Mouse (Mus musculus): ENCODE results near the gene Gm16451.
"Not testable (repeated sequence)": the region's sequence is repeated elsewhere in the genome, so short reads cannot be mapped to it uniquely, and the experiment has no call there.

The Gm16451 gene

GRCm38 (mm10) chr7:22118145-22118544 is at the start of gene Gm16451:
Gene Gm16451, minus strand, starts transcription at chr7:22118245.
- not testable (repeated sequence) for DNase-seq (ENCODE audit: low read depth, low spot score)

GRCm38 (mm10) chr7:22163935-22164334 is 45.9 kb upstream of the Gm16451 start, which contains the start of gene Vmn1r142:
Gene Vmn1r142, minus strand, starts transcription at chr7:22164035.
- DNase-seq (ENCODE audit: low read depth, low spot score) = not testable (repeated sequence)

GRCm38 (mm10) chr7:22134641-22135040 is 16.6 kb upstream of the Gm16451 start, which contains the start of gene Gm10666:
Gene Gm10666, minus strand, starts transcription at chr7:22134741.
- not testable (repeated sequence) for DNase-seq (ENCODE audit: low read depth, low spot score)

GRCm38 (mm10) chr7:22068757-22069156 is 49.3 kb downstream of the Gm16451 start, which contains the start of gene Vmn1r139:
Gene Vmn1r139, plus strand, starts transcription at chr7:22069057.
- not testable (repeated sequence) for DNase-seq (ENCODE audit: low read depth, low spot score)

Data from telencephalon, adult 2 months (tissue).